8 mouse cellular contexts compared by ENCODE assay signal in genomic region chr12:55384023-55384749, GRCm38 (mm10). TPM values are rescaled to one million over a fixed set of nuclear protein-coding genes. Genes with fewer than 3 reads are reported as not detected.
A peak's percentile ranks its signal among the peaks of the same experiment; 100 is the strongest.
DNase-seq lines count a peak whose midpoint lies in the region; ATAC-seq and TF ChIP-seq lines count a peak whose summit lies in the region.

Gene Psma6 (plus strand): TSS chr12:55384222.

- 70% methylated on average over 10 of the region's 10 CpGs for WGBS in neural tube, embryonic 11.5 days
- WGBS in embryonic facial prominence, embryonic 14.5 days, result 73% methylated on average over 10 of the region's 10 CpGs
- 53% methylated on average over 10 of the region's 10 CpGs for WGBS in heart, postnatal 0 days
- 76% methylated on average over 10 of the region's 10 CpGs for WGBS in limb, embryonic 10.5 days
- WGBS in neural tube, embryonic 13.5 days, result 84% methylated on average over 10 of the region's 10 CpGs

- H3K9ac ChIP-seq in neural tube, embryonic 11.5 days (ENCODE audit: low read length), result no peak within 1 kb of the TSS
- no peak within 1 kb of the TSS for H3K9ac ChIP-seq in embryonic facial prominence, embryonic 14.5 days (ENCODE audit: low read depth, low read length)
- H3K9ac ChIP-seq in heart, postnatal 0 days (replicated peaks; ENCODE audit: low read depth, low read length), result no peak within 1 kb of the TSS
- no peak within 1 kb of the TSS for H3K9ac ChIP-seq in neural tube, embryonic 13.5 days

- H3K27me3 ChIP-seq in neural tube, embryonic 11.5 days (ENCODE audit: control insufficient read depth, insufficient read depth, low read length), result no peaks in the 10 kb centered on the region
- H3K27me3 ChIP-seq in embryonic facial prominence, embryonic 14.5 days (replicated peaks; ENCODE audit: control insufficient read depth, insufficient read depth, low read length), result no peaks in the 10 kb centered on the region
- no peaks in the 10 kb centered on the region for H3K27me3 ChIP-seq in heart, postnatal 0 days (ENCODE audit: control insufficient read depth, insufficient read depth, low read length)
- H3K27me3 ChIP-seq in limb, embryonic 10.5 days (ENCODE audit: low read depth, poor library complexity, severe bottlenecking), result no peaks in the 10 kb centered on the region
- H3K27me3 ChIP-seq in neural tube, embryonic 13.5 days, result no peaks in the 10 kb centered on the region

- no peaks in the 10 kb centered on the region for H3K36me3 ChIP-seq in neural tube, embryonic 11.5 days (ENCODE audit: control insufficient read depth, insufficient read depth, low read length)
- 0 out of 2 replicates have a peak, but pooled peaks cover 3% of the 10 kb centered on the region for H3K36me3 ChIP-seq in embryonic facial prominence, embryonic 14.5 days (ENCODE audit: control insufficient read depth, insufficient read depth, low read length)
- H3K36me3 ChIP-seq in heart, postnatal 0 days (replicated peaks; ENCODE audit: control insufficient read depth, insufficient read depth, low read length), result 0 out of 2 replicates have a peak, but pooled peaks cover 8% of the 10 kb centered on the region
- peaks cover 9% of the 10 kb centered on the region for H3K36me3 ChIP-seq in limb, embryonic 10.5 days
- peaks cover 13% of the 10 kb centered on the region for H3K36me3 ChIP-seq in neural tube, embryonic 13.5 days

- TF ChIP-seq CTCF in heart, postnatal 0 days (IDR thresholded peaks at IDR 0.05; ENCODE audit: low read depth), result no peak

- no peak within 1 kb of the TSS for H3K4me2 ChIP-seq in neural tube, embryonic 11.5 days (ENCODE audit: low read depth)
- no peak within 1 kb of the TSS for H3K4me2 ChIP-seq in embryonic facial prominence, embryonic 14.5 days (ENCODE audit: low read depth, low read length)
- no peak within 1 kb of the TSS for H3K4me2 ChIP-seq in heart, postnatal 0 days (ENCODE audit: low read depth, low read length)
- H3K4me2 ChIP-seq in neural tube, embryonic 13.5 days, result no peak within 1 kb of the TSS

- H3K9me3 ChIP-seq in neural tube, embryonic 11.5 days (ENCODE audit: control insufficient read depth, low read length), result no peaks in the 10 kb centered on the region
- H3K9me3 ChIP-seq in embryonic facial prominence, embryonic 14.5 days (ENCODE audit: control insufficient read depth, low read length), result no peaks in the 10 kb centered on the region
- no peaks in the 10 kb centered on the region for H3K9me3 ChIP-seq in heart, postnatal 0 days (replicated peaks; ENCODE audit: control insufficient read depth, low read length)
- H3K9me3 ChIP-seq in limb, embryonic 10.5 days (replicated peaks), result no peaks in the 10 kb centered on the region
- H3K9me3 ChIP-seq in neural tube, embryonic 13.5 days, result no peaks in the 10 kb centered on the region

- no peaks in the 10 kb centered on the region for H3K4me1 ChIP-seq in neural tube, embryonic 11.5 days (ENCODE audit: control insufficient read depth, insufficient read depth, low read length)
- no peaks in the 10 kb centered on the region for H3K4me1 ChIP-seq in embryonic facial prominence, embryonic 14.5 days (ENCODE audit: control insufficient read depth, insufficient read depth, low read length)
- H3K4me1 ChIP-seq in heart, postnatal 0 days (ENCODE audit: control insufficient read depth, insufficient read depth), result no peaks in the 10 kb centered on the region; the same call in 1 of the 2 replicates
- H3K4me1 ChIP-seq in limb, embryonic 10.5 days, result peaks cover 5% of the 10 kb centered on the region
- 0 out of 2 replicates have a peak, but pooled peaks cover 6% of the 10 kb centered on the region for H3K4me1 ChIP-seq in neural tube, embryonic 13.5 days (replicated peaks)

- ATAC-seq in neural tube, embryonic 11.5 days (ENCODE audit: insufficient read depth, low FRiP score, low TSS enrichment), result no peak
- no peak for ATAC-seq in embryonic facial prominence, embryonic 14.5 days (ENCODE audit: low read depth)
- ATAC-seq in heart, postnatal 0 days (ENCODE audit: insufficient read depth, low read depth), result peak; percentile 57; the same call in 1 of the 2 replicates
- ATAC-seq in neural tube, embryonic 13.5 days (ENCODE audit: low read depth), result no peak

- TF ChIP-seq EP300 in heart, postnatal 0 days (IDR thresholded peaks at IDR 0.05; ENCODE audit: low read depth), result no peak

- no peak for DNase-seq in neural tube, embryonic 11.5 days (ENCODE audit: low spot score)
- DNase-seq in neural tube, embryonic 10.5 days (ENCODE audit: extremely low spot score, low spot score), result no peak
- DNase-seq in embryonic facial prominence, embryonic 14.5 days (ENCODE audit: low spot score), result no peak
- DNase-seq in heart, postnatal 0 days (ENCODE audit: low spot score), result no peak
- DNase-seq in limb, embryonic 10.5 days (ENCODE audit: low spot score), result no peak
- no peak for DNase-seq in frontal cortex, postnatal 14 days (ENCODE audit: low spot score in 2 of 2)
- no peak for DNase-seq in retina, embryonic 14.5 days (ENCODE audit: low spot score)

- no peak within 1 kb of the TSS for H3K27ac ChIP-seq in neural tube, embryonic 11.5 days (ENCODE audit: low read depth, low read length)
- H3K27ac ChIP-seq in embryonic facial prominence, embryonic 14.5 days (replicated peaks; ENCODE audit: low read depth, low read length), result no peak within 1 kb of the TSS
- H3K27ac ChIP-seq in heart, postnatal 0 days (ENCODE audit: low read depth), result no peak within 1 kb of the TSS
- no peak within 1 kb of the TSS for H3K27ac ChIP-seq in limb, embryonic 10.5 days
- H3K27ac ChIP-seq in neural tube, embryonic 13.5 days (replicated peaks), result no peak within 1 kb of the TSS

- no peak within 1 kb of the TSS for H3K4me3 ChIP-seq in neural tube, embryonic 11.5 days (ENCODE audit: low read depth, low read length)
- no peak within 1 kb of the TSS for H3K4me3 ChIP-seq in embryonic facial prominence, embryonic 14.5 days (ENCODE audit: low read depth, low read length)
- no peak within 1 kb of the TSS for H3K4me3 ChIP-seq in heart, postnatal 0 days (ENCODE audit: low read depth, low read length)
- no peak within 1 kb of the TSS for H3K4me3 ChIP-seq in limb, embryonic 10.5 days
- no peak within 1 kb of the TSS for H3K4me3 ChIP-seq in neural tube, embryonic 13.5 days

RNA-seq across cellular contexts. Expression of gene Psma6, which starts in this region (rescaled TPM):
- 468 and 483 TPM in 2 replicates for polyA plus RNA-seq in neural tube, embryonic 11.5 days (2014; fragmentation: Nextera tagmentation; extraction: Ambion mirVana)
- 397 and 404 TPM in 2 replicates for polyA plus RNA-seq in embryonic facial prominence, embryonic 14.5 days (2014; fragmentation: Nextera tagmentation; extraction: Ambion mirVana)
- total RNA-seq in heart, postnatal 0 days (2014; rRNA removed; ENCODE audit: low replicate concordance), result 75.8 and 110 TPM in 2 replicates
- polyA plus RNA-seq in heart, postnatal 0 days (2015; fragmentation: Nextera tagmentation; extraction: Ambion mirVana), result 383 TPM in 2 replicates
- 499 and 560 TPM in 2 replicates for polyA plus RNA-seq in limb, embryonic 10.5 days (2016; fragmentation: Nextera tagmentation; extraction: Ambion mirVana)
- 446 and 454 TPM in 2 replicates for polyA plus RNA-seq in neural tube, embryonic 13.5 days (2015; fragmentation: Nextera tagmentation; extraction: Ambion mirVana)
